15 mouse cellular contexts compared by ENCODE assay signal in the genomic region with DNA sequence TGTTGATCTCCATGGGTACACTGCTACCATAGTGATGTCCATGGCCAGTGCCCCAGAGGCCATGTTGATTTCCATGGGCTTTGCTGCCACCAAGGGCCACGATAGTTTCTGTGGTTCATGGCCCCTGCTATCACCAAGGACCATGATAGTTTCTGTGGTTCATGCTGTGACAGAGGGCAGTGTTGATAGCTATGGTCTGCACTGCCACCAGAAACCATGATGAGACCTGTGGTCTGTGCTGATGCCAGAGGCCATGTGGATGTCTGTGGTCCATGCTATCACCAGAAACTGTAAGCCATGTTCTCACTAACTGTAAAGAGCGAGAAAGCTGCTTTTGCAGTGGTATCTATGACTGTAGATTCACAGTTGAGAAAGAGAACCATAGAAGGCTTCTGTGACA.
"Had no signal": no experiment of that assay in that cellular context is flagged by ENCODE, and none has a peak within 500 bp of the region (broad histone marks: within the 10 kb centered on the region; RNA-seq: fewer than 3 reads in every experiment).

No protein-coding gene starts in this region.

- H3K9me3 ChIP-seq: limb, embryonic 12.5 days; midbrain, embryonic 13.5 days; stomach, embryonic 15.5 days had no signal

- ATAC-seq: lung, postnatal 0 days; midbrain, embryonic 13.5 days had no signal

- H3K27ac ChIP-seq: kidney, postnatal 0 days; limb, embryonic 12.5 days; midbrain, embryonic 13.5 days; stomach, embryonic 15.5 days had no signal

- H3K27me3 ChIP-seq: limb, embryonic 12.5 days; midbrain, embryonic 13.5 days; stomach, embryonic 15.5 days had no signal

- H3K9ac ChIP-seq: limb, embryonic 12.5 days; midbrain, embryonic 13.5 days; stomach, embryonic 15.5 days had no signal

- H3K36me3 ChIP-seq: stomach, embryonic 15.5 days had no signal

- H3K4me2 ChIP-seq: limb, embryonic 12.5 days; midbrain, embryonic 13.5 days; stomach, embryonic 15.5 days had no signal

- H3K4me3 ChIP-seq: limb, embryonic 12.5 days; midbrain, embryonic 13.5 days; stomach, embryonic 15.5 days had no signal

- DNase-seq: kidney, adult 11 months; kidney, adult 9 months; kidney, postnatal 36 days; layer of hippocampus, adult 9-11 months; layer of hippocampus, postnatal 36 days; lung, adult 2 months; lung, postnatal 36 days; right cerebral cortex, postnatal 14 days; thymus, adult 2 months; thymus, postnatal 4 days had no signal
